Mouse (Mus musculus) kidney, adult 2 months (tissue): ENCODE data around the gene Mtmr6.

ENCODE experiments used
- CTCF ChIP-seq: fragments of 200-500 bp; conservative IDR thresholded peaks from 2 replicates; pipeline ENCODE4 v1.5.1; 2011; ENCODE audit warnings: low read depth, mild to moderate bottlenecking, control low read depth, low read length, moderate library complexity, mixed read lengths; ENCODE audit not compliant: insufficient read depth, insufficient read length
- POLR2A ChIP-seq: fragments of 200-500 bp; IDR thresholded peaks from one replicate; pipeline ENCODE4 v1.6.1; 2011; ENCODE audit warnings: low read depth, low read length, control low read depth

DNA sequence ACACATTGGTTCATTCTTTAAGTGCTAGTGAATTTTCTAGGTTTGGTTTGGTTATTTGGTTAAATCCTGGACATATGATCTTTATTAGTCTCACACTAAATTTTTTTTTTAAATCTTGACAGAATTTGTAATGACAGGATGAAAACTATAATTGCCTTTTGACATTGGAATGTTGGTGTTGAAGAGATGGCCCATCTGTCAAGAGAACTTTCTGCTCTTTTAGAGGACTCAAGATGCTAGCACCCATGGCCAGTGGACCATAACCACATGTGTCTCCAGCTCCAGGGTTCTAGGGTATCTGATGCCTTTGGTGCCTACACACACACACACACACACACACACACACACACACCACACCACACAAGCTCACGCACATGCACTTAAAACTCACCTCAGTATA is 7.2 kb upstream of the Mtmr6 start:
- TF ChIP-seq CTCF (no peak), POLR2A (no peak)
